Mouse (Mus musculus): Measurements from ENCODE around the gene Ercc6. TPM values are rescaled to one million over a fixed set of nuclear protein-coding genes. Genes with fewer than 3 reads are reported as not detected.

Gene Ercc6
- 1 to 10 TPM in 1 of 2 experiments, under 1 TPM in 1; 0.06 to 1.1 TPM for polyA plus RNA-seq (2012; fragmentation: generic; extraction: Trizol)

DNA sequence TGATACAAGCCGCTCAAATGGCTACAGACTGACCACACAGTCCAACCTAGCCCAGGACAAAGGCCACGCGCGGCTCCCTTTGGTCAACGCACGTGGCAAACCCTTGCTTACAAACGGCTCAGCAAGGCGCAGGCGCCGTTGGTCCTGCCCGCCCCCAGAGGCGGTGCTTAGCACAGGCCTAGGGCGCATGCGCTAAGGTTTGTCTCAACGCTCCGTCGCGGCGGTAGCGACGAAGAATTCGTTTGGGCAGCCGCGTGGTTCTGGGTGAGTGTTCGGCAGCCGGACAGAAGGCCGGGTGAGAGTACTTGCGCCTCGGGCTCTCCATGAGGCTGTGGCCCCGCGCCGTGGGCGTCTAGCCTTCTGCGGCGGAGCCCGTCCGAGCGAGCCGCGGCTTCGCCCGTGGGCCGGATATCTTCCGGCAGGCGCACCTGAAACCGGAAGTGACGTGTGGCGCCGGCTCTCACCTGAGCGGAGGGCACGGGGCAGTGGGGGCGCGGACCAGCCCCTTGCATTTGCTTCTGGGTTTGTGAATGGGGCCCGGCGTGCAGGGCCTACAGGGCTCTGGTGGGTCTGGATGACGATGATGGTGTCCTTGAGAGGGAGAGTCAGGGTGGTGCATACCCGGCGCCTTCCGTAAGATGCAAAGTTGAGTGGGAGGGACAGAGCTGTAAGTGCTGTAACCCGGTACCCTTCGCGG is at the start of gene Ercc6:
Gene Ercc6 (plus strand): TSS at position 186 of the 697 bp plus-strand sequence.

DNA sequence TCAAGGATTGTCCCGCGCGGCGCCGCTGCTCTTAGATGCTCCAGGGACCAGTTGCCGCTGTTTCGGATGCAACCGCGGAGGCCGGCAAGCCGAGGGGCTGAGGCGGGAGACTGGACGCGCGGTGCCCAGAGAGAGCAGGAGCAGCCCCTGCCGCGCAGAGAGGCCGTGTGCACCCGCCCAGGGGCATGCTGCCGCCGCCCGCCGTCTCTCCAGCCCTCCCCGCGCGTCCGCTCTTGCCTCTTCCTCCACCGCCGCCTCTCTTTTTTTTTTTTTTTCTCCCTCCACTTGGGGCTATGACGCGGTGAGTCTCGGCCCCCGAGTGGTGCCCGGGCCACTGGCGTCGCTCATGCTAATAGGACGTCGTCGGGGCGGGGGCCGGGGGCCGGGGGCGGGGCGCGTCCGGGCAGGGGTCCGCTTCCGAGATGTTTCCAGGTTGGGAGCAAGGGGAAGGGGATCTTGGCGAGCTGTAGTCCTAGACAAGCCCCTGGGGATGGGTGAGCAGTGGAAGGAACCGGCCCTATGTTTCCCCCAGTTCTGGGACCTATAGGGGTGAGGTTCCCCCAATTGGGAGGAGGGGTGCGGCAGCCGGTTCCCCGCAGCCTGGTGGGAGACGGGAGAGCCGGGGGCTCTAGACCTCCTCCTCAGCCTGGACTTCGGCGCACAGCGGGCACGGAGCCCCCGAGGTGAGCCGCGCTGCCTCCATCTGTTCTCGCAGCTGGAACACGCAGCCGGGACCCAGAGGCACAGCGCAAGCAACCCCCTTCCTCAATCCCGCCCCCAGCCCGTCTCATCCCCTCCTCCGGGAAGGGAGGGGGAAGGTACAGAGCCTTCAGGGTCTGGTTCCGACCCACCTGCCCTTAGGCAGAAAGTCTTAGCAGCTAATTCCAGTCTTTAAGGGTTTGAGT is 48.5 kb upstream of the Ercc6 start, which contains the start of gene Slc18a3:
Gene Slc18a3 (minus strand): TSS at position 250 of the 905 bp plus-strand sequence.

DNA sequence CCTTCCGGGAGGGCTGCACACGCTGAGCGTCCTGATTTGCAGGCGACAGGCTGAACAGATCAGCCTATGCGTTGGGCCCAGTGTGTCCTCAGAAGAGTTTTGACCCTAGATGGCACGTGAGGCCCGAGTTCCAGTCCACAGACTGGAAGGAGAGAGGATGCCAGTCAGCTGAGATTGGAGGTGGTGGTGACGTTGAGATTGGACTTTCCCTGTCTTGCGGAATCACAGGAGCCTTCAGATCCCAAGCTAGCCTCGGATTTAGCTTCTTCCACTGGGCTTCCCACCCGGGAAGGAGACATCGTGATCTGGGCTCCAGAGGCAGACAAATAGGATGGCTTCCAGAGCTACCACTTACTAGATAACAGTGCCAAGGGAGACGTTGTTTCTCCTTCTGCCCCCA is 47.4 kb upstream of the Ercc6 start, which contains the start of gene Chat:
Gene Chat (minus strand): TSS at position 101 of the 400 bp plus-strand sequence.

DNA sequence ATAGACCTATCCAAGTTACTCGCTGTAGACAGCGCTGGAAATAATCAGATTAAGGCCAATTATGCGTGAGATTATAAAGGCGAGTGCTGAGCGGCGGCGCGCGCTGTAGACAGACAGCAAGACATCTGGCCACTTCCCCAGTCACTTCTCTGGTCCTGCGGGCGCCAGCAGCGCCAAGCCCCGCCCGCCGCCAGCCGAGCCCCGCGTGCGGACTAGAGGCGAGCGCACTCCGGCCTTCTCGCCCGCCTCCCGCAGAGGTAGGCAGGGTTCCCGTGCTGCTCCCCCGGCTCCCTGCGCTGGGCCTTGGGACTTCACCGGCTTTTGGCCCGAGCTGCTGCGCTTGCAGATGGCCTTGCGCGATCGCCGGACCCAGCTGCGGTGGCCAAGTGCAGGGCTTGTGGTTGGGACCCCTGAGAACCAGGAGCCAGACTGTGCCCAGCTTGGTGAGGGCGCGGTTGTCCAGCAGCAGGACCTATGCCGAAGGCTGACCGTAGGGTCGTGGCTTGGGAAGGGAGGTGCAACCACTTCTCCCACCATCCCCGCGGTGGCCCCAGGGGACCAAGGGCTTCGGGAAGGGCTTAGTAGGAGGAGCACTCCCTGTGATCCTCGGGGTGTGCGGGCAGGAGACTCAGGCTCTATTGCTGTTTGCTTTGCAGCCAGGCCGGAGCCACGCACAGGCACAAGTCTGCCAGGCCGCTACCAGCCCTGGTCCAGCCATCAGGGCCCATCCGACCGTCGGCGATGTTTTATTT is 86.1 kb downstream of the Ercc6 start, which contains the start of gene Prrxl1:
Gene Prrxl1 (plus strand): TSS at position 118 of the 752 bp plus-strand sequence.

Other genes starting within 250 kb of the Ercc6 start
- gene Ogdhl, start 191.5 kb upstream of the Ercc6 start, polyA plus RNA-seq (2012; fragmentation: generic; extraction: Trizol) = 1 to 10 TPM in 1 of 2 experiments, under 1 TPM in 1; 0.87 to 2.1 TPM
- gene 1700024G13Rik, start 125.1 kb upstream of the Ercc6 start, polyA plus RNA-seq (2012; fragmentation: generic; extraction: Trizol) = not detected
- not detected for gene Slc18a3, start 48.7 kb upstream of the Ercc6 start, polyA plus RNA-seq (2012; fragmentation: generic; extraction: Trizol)
- gene Chat, start 47.5 kb upstream of the Ercc6 start, polyA plus RNA-seq (2012; fragmentation: generic; extraction: Trizol) = not detected
- not detected for gene Prrxl1, start 85.9 kb downstream of the Ercc6 start, polyA plus RNA-seq (2012; fragmentation: generic; extraction: Trizol)
- not detected for gene 3425401B19Rik, start 171.8 kb downstream of the Ercc6 start, polyA plus RNA-seq (2012; fragmentation: generic; extraction: Trizol)